Mouse (Mus musculus) embryo, embryonic 10.5 days (tissue): ENCODE data around the gene C1qtnf6.

ENCODE experiments used
- DNase-seq: peaks from one replicate; pipeline ENCODE4 v3.0.0-alpha.2; 2015; ENCODE audit warnings: low spot score

The C1qtnf6 gene

DNA sequence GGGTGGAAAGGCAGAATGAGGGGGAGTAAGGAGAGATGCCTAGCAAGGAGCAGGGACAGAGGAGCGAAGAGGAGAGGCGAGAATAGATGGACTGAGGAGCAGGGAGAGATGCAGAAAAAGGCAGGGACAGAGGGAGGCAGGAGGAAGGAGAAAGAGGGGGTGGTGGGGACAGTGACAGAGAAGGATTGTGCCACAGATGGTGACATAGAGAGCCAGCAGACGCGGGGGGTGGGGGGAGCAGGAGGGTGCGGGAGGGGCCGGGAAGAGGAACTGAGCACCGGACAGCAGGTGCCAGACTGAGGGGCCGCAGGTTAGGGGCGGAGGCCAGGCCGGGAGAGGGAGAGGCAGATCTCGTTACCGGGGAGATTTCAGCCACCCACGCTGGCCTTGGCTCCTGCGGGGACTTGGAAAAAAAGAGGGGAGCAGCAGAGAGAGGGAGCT is 13.4 kb upstream of the C1qtnf6 start, which contains the start of gene Sstr3:
TSS of gene Sstr3 (minus strand) at position 125 of the 441 bp plus-strand sequence.
- no peak for DNase-seq

DNA sequence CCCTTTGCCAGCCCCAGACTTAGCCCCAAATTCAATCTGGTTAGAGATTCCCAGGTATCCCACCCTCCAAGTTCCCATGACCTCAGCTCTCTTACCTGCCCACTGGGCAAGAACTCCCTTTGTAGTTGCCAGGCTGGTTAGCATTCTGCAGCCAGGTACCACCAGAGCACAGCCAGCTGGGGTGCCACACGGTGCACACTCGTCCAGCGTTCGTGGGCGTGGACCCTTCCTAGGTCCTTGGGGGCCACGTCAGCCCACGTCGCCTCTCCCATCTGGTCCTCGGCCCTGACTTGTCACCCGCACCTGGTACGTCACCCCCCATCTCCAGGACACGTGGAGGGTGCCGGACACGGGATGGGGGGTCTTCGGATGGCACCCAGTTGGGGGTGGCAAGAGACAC is 12.8 kb upstream of the C1qtnf6 start:
- DNase-seq: no peak

DNA sequence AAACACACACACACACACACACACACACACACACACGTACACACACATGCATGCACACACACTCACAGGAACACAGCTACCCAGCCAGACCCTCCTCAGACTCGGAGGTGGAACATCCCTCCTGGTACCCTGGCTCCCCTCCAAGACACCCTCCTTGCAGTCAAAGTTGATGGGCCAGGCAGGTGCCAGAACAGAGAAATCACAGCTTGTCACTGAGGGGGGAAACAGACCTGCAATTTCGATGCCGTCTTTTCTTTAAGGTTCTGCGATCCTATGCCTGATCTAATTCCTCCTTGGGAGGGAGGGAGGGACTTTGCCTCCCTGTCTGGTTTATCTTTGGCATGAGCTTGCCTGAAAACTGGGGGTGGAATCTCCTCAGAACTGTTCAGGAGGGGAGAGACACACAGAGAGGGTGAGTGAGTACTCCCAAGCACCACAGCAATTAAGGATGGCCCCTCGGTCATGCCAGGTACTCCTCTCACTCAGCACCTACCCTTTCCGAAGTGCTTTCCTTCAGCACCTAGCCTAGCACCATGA is 11.6 kb upstream of the C1qtnf6 start:
- DNase-seq: no peak

DNA sequence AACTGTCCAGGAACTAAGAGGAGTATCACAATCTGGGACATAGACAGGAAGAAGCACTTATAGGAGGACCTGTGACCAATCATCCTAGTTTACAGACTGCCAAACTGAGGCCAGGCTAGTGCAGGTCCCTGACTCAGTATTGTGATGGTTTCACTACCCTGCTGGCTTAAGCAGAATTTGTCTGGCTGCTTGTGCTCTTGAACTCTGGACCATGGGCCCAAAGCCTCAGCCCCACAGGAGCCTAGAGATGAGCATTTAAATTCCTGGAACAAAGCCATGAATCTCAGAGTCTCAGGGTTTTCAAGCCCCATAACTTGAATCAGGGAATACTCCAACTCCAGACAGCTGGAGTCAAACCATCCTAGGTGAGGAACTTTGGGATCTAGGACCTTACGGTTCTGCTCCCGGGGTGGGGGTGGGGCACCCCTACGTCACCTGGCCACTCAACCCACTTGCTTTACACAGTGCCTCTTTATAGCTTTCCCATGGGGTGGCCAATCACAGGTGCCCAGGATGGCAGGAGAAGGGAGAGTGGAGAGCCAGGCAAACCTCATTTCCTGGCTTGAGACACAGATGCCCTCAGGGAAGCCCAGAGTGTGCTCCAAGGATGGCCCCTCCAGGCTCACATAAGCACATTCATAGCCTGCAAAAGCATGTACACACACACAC is 11.0 kb upstream of the C1qtnf6 start:
- DNase-seq: no peak

DNA sequence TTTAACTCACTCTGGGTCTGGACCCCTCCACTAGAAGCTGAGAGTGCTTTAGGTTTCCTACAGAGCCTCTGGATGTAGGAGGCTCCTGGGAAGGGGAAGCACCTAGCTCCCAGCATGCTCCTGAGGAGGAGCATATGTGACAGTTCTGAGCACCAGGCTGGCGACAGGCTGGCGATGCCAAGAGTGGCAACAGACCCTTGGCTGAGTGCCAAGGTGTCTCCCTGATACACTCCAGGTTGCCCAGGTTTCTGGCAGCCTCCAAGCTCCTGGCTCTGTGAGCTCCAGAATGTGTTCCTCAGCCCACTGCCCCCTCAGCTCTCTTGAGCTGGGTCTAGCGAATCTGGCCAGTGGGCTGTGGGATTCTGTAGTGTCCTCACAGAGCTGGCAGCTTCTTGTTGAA is 10.4 kb upstream of the C1qtnf6 start:
- DNase-seq: no peak

DNA sequence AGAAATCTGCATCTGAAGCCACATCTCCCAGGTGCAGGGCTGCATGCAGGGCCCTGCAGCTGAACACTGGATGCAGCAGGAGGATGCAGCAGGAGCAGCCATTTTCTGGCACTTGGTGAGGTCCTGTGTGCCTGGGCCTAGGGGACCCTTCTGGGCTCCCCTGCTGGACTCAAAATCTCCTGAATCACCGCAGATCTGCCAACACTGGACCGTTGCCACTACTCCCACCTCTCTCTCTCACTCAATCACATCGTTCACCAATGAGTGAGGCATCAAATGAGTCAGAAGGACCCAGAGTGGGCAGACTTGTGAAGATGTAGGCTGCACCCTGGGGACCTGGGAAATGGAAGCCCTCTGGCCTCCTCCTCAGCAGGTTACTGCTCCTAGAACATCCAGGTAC is 9.8 kb upstream of the C1qtnf6 start:
- no peak for DNase-seq

DNA sequence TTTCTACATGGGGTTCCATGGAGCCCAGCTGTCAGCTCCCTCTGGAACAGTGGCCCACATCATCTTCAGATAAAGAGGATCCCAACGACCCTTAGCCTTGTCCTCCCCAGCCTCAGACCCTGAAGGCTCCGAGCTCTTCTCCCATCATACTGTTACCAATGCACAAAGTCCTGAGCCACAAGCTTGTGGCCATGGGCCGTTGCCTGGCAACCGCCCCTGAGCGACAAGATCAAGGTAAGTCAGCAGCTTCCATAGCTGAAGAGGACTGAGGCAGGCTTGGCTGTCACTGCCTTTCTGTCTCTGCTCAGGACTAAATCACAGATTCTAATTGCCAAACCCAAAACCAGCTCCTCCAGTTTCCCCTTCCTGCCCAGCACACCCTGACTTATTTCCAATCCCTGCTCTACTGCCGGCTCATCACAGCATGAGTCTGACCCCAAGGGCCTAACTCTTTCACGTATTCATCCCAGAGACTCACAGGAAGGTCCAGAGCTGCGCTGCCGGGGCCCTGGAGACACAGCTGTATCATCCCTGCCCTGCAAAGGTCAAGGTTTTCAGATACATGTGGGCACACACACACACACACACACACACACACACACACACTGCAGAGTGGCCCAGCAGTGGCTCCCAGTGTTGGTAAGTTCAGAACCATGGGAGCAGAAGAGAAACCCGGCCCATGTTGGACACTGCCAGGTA is 4.7 kb upstream of the C1qtnf6 start:
- DNase-seq: no peak

DNA sequence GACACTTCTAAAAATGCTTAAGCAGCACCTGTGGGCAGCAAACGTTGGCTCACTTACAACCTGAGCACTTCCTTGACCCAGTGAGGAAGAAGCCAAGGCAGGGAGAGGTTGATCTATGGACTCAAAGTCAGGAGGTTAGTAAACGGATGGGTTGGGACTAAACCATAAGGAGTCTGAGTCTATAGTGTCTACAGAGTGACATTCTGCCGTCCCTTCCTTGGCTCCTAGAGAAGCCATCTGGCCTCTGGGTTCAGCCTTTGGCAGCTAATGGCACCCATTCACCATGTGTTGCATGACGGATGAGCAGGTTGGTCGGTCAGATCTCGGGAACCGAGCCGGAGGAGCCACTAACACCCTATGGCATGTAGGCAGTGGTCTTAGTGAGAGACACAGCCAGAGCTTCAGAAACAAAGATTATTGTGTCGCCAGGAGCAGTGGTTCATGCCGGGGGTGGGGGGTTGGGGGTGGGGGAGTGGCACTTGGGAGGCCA is 2.2 kb upstream of the C1qtnf6 start:
- no peak for DNase-seq

DNA sequence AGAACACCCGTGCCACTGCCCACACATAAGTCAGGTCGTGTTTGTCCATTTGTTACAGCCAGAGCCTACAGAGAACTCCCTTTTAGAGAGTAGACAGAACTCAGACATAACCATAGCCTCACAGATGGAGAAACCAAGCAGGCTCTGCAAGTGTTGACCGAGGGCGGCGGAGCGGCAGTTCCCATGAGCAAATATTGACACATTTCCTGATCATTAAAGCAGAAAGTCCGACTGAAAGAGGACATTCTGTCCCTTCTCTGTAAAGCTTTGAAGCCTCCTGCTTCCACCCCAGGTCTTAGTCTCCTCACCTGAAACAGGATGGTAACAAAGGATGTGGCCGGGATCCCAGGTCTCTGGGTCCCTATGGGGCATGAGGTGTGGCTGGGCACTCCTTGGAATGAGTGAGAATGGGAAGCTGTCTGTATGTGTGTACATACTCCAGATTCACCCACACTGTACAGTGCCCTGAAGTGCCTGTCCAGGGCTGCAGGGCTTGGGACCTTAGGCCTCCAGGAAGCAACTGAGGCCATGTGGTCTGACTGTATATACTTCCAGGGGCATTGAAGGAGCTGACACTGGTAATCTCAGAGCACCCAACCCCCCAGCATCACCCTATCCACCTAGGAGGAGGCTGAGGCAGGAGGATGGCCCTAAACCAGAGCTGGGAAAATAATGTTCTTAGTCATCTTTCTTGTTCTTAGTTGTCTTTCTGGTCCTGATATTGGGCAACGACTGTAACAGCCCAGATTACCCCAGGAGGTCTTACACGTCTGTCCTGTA is 1.5 kb upstream of the C1qtnf6 start:
- no peak for DNase-seq

DNA sequence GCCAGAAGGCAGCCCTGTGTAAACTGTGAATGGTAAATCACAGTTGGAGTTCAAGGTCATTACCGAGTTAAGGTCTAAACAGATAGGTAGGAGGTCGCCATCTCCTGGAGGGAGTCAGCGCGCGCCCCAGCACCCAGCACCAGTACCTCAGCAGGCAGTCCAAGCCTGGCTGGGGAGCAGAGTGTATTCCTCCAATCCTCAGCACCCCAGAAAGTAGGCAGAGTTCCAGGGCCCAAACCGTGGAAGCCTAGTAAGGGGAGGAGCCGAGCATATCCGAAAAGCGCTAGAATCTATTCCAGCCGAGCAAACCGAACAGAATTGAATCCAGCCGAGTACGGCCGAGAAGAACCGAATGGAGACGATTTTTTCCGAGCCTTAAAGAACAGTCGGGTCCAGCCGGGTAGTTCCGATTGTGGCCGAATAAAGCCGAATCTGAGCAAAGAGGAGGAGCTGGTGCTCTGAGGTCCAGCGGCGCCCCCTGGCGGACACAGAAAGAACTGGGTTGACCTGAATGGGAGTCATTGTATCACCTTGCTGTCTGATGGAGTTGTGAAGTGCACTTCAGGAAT is 769 bp upstream of the C1qtnf6 start:
- peak; percentile 99 for DNase-seq

DNA sequence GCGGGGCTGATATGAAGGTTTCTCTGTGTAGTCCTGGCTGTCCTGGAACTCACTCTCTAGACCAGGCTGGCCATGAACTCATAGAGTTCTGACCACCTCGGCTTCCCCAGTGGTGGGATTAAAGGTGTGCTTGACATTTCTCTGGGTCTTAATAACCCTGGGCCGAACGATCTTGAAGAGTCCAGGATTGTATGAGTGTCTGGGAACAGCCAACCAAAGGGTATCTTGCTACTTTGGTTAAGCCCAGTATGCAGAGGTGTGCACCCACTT is 170 bp upstream of the C1qtnf6 start:
- DNase-seq: no peak

DNA sequence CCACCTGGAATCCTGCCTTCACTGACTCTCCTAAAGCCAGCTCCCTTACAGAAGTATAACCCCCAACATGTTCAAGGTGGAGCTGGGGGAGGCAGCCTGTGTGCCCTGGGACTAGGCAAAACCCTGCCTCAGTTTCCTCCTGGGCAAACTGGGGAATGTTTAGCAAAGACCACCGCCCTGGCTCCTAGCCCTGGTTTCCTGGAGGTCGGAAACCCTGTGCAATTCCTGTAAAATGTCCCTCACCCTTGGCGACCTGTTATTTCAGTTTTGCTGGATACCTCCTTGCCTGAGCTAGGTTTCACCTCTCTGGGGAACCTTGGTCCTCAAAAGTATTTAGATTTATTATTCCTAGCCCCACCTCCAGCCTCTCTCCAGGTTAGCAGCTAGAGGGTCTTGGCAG is 1.1 kb downstream of the C1qtnf6 start:
- no peak for DNase-seq

DNA sequence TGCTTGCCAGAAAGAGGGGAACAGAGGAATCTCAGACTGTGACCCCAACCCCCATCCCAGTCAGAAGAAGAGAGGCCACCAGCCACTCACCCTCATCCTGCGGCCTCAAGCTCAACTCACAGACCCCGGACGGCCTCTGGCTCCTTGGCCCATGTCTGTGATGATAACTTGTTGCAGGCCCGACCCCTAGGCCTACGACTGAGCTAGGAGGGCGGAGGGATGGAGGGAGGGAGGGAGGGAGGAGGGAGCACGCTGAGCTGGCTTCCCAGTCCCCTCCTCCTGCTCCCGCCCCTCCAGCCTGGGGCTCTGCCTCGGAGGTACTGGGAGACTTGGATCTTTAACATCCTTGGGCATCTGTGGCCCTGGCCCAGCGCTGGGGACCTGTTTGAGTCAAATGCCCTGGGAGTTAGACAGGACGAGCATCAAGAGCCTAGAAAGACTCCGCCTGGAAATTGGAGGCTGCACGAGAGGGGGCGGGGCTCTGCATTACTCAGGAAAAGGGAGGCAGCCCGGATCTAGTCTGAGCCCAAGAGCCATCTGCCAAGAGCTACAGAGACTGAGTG is 1.7 kb downstream of the C1qtnf6 start:
- peak; percentile 84 for DNase-seq

DNA sequence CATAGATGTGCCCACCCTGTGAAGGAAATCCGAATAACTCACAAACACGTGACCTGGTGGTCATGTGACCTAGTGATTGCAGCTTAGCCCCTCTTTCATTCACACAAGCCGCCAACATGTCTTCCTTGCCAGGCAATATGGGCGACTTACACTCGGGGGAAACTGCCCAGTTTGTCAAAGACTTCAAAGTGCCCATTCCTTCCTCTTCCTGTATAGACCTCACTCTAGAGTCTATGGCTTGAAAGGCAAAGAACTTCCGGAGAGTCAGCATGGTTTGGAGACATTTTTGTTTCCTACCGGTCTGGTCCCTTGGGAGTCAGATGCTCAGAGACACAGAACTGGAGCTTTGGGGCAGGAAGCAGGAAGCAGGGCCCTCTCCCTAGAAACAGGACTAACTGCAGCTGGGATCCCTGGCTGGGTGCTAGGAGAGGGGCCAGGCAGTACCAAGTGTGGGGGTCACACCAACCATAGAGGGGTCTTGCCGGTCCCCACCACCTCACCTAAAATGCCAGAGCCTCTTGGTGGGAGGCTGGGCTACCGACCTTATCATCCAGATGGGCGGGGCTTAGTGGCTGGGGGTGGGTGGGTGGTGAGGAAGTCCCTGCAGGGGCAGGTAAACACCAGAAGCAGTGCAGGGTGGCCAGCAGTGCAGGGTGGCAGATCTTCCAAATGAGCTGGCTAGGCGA is 2.3 kb downstream of the C1qtnf6 start:
- no peak for DNase-seq

DNA sequence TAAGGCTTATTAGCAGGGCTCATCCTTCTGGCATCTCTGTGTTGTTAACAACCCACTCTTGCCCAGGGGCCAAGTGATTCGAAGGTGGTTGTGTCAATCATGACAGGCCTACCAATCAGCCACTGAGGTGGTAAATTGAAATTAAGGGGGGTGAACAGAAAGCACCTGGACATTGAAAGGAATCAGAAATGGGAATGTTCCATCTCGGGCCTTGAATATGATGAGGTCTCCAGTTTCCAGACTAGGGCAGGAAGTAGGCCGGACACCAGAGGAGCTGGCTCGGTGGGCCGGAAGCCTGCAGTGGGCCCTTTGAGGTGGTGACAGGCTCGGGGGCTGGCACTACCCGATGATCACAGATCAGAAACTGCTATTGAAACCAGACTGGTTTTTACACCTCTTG is 3.2 kb downstream of the C1qtnf6 start:
- no peak for DNase-seq

DNA sequence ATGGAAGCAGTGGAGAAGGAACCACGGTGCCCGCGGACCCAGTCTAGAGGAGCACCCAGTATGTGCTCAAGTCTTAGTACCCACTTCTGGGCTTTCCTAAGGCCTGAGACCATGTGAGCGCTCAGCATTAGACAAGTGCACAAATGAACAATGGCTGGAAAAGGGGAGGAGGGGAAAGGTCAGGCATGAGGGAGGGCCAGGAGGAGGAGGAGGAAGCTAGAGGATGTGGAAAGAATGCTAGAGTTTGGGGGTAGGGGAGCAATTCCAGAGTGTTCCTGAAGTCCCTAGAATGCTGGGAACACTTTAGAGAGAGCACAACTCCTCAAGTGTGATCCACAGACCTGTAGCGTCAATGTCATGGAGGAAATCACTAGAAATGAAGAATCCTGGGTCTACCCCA is 7.1 kb downstream of the C1qtnf6 start:
- DNase-seq: no peak

DNA sequence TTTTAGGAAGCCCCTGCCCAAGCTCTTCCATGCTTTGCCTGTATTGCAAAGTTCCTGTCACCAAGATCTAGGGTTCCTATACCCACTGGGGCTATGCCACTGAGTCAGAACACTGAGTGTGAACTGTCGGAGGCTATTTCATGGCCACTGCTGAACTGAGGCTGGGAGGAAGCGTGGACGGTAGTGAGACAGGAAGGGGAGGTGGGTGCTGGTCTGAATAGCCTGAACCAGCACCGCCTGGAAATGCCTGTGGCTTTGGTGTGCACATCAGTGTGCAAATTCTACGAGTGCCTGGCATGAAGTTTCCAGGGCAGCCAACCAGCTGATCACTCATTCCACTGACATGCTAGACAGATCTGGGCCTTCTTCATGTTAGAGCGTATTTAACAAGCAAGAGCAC is 9.3 kb downstream of the C1qtnf6 start:
- DNase-seq: no peak

DNA sequence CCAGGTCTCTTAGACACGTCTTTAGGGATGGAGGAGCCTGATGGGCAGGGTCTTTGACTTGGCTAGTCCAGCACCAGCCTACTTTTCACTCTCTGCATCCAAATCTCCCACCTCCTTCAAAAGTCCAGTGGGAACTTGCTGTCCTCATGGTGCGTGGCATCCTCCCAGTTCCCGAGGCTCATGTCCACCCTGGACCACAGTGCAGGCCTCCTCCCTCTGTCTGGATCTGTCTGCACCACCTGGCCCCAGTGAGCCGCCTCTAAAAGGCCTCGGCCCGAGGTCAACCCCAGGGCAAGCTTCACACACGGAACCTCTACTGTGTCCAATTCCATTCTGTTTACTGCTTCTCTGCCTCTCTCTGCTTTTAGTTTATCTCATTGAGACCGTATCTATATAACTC is 9.9 kb downstream of the C1qtnf6 start:
- DNase-seq: no peak

DNA sequence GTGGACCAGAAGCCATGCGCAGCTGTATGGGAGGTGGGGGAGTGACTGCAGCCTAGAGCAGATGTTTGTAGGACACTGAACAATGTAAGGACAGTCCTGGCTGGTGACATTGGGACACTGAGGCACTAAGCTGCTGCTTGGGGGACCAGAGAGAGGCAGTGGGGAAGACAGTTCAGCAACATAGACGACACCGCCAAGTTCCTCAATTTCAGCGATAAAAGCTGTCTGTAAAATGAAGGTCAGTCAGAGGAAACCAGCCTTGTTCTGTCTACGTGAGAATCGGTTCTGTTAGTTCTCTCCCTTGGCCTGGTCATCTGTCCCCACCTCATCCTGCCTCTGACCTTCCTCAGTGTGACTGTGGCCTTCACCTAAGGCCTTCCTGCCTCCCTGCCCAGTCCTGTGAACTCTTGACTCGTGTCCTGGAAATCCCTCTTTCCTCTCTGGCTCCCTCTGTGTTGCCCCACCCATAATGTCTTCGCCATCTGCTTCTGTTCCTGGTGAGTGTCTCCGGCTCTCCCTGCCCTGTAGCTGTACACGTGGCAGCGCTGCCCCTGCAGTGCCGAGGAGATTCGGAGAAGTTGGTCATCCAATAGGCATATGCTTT is 11.0 kb downstream of the C1qtnf6 start:
- DNase-seq: no peak

DNA sequence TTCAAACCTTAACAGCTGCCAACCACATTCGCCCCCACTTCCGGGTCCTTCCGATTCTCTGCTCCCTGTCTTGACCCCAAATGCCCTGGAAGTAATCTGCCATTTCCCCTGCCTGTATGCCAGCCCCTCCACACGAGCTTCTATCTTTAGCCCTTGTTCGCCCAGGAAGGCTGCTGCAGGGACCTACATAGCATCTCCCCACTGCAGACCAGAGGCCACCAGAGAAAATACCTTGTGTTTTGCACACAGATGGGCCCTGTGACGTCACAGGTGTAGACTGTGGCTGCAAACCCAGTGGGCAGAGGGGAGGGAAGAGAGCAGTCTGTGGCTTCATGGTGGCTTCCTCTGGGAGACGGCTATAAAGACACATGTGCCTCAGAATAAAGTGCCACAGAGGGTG is 13.0 kb downstream of the C1qtnf6 start:
- DNase-seq: no peak

DNA sequence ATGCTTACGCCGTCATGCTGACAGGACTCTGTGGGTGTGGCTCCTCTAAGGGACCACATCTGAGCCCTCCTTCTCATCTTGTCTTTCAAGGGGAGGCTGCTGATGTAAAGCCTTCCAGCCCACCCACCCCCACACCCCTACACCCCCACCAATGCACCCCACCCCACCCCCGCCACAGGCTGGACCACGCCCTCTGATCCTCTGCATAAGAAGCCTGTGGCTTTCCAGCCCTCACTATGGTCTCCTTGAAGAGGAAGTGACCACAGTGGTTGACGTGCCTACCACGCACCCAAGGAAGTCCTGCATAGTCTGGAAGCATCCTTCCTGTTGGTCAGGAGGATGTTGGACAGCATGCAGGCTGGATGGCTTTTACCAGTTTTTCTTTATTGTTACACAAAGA is 15.5 kb downstream of the C1qtnf6 start:
- no peak for DNase-seq
